Mouse (Mus musculus) inflammation-experienced regulatory T-cells, adult 6 months (primary cell): Measurements from ENCODE around the gene Olfr618. TPM values are rescaled to one million over a fixed set of nuclear protein-coding genes. Genes with fewer than 3 reads are reported as not detected.
"Not testable (repeated sequence)": the region's sequence is repeated elsewhere in the genome, so short reads cannot be mapped to it uniquely, and the experiment has no call there.

Source experiments
- ATAC-seq: one replicate; pipeline ENCODE4 v1.8.0; 2017
- polyA plus RNA-seq, 3 experiments: library from polyadenylated mRNA; unstranded; fragments of 100-300 nt; shearing (Covaris generic); gene quantifications; one replicate each; pipeline ENCODE4 v1.2.1; 2017

Olfr618 gene
- not detected for polyA plus RNA-seq

GRCm38 (mm10) chr7:103589803-103590202 lies at the start of gene Olfr618:
Gene Olfr618 (plus strand): TSS chr7:103590103.
- ATAC-seq = no peak

GRCm38 (mm10) chr7:103542617-103543016 lies 47.3 kb upstream of the Olfr618 start, which contains the start of gene Olfr612:
Gene Olfr612 (minus strand): TSS chr7:103542717.
- ATAC-seq = not testable (repeated sequence)

GRCm38 (mm10) chr7:103547774-103548173 lies 42.1 kb upstream of the Olfr618 start, which contains the start of gene Olfr613:
Gene Olfr613 (plus strand): TSS chr7:103548074.
- ATAC-seq = no peak

GRCm38 (mm10) chr7:103555779-103556178 lies 34.1 kb upstream of the Olfr618 start, which contains the start of gene Olfr615:
Gene Olfr615 (plus strand): TSS chr7:103556079.
- ATAC-seq = no peak

GRCm38 (mm10) chr7:103569043-103569442 lies 20.9 kb upstream of the Olfr618 start, which contains the start of gene Olfr616:
Gene Olfr616 (minus strand): TSS chr7:103569143.
- no peak for ATAC-seq

GRCm38 (mm10) chr7:103572761-103573160 lies 17.1 kb upstream of the Olfr618 start, which contains the start of gene Olfr617:
Gene Olfr617 (plus strand): TSS chr7:103573061.
- ATAC-seq = no peak

- ATAC-seq = no peak
Observed at GRCm38 (mm10) chr7:103600275-103600674, 10.4 kb downstream of the Olfr618 start, which contains the start of gene Olfr619. Gene Olfr619 (plus strand): TSS chr7:103600575.

- ATAC-seq = no peak
Observed at GRCm38 (mm10) chr7:103607425-103607824, 17.5 kb downstream of the Olfr618 start.

GRCm38 (mm10) chr7:103612434-103612833 lies 22.5 kb downstream of the Olfr618 start, which contains the start of gene Olfr620:
Gene Olfr620 (minus strand): TSS chr7:103612534.
- no peak for ATAC-seq

GRCm38 (mm10) chr7:103636795-103637194 lies 46.9 kb downstream of the Olfr618 start:
- no peak for ATAC-seq

GRCm38 (mm10) chr7:103642602-103643001 lies 52.7 kb downstream of the Olfr618 start, which contains the start of gene Olfr622:
Gene Olfr622 (minus strand): TSS chr7:103642702.
- ATAC-seq = no peak

- no peak for ATAC-seq
Observed at GRCm38 (mm10) chr7:103644070-103644469, 54.2 kb downstream of the Olfr618 start.

Other genes with a start within 250 kb of the Olfr618 start
- gene Olfr600, start 240.4 kb upstream of the Olfr618 start, polyA plus RNA-seq = not detected
- not detected for gene Olfr601, start 227.4 kb upstream of the Olfr618 start, polyA plus RNA-seq
- not detected for gene Olfr603, start 203.9 kb upstream of the Olfr618 start, polyA plus RNA-seq
- not detected for gene Usp17lc, start 175.0 kb upstream of the Olfr618 start, polyA plus RNA-seq
- not detected for gene Olfr605, start 144.7 kb upstream of the Olfr618 start, polyA plus RNA-seq
- gene Olfr606, start 141.1 kb upstream of the Olfr618 start, polyA plus RNA-seq = not detected
- gene Olfr607, start 126.0 kb upstream of the Olfr618 start, polyA plus RNA-seq = under 1 TPM in 1 of 3 experiments, not detected in 2; 0.09 TPM
- not detected for gene Olfr608, start 120.2 kb upstream of the Olfr618 start, polyA plus RNA-seq
- not detected for gene Olfr609, start 92.0 kb upstream of the Olfr618 start, polyA plus RNA-seq
- gene Olfr610, start 78.0 kb upstream of the Olfr618 start, polyA plus RNA-seq = not detected
- gene Olfr611, start 69.3 kb upstream of the Olfr618 start, polyA plus RNA-seq = not detected
- gene Olfr612, start 47.4 kb upstream of the Olfr618 start, polyA plus RNA-seq = not detected
- gene Olfr613, start 42.0 kb upstream of the Olfr618 start, polyA plus RNA-seq = not detected
- not detected for gene Olfr615, start 34.0 kb upstream of the Olfr618 start, polyA plus RNA-seq
- gene Olfr616, start 21.0 kb upstream of the Olfr618 start, polyA plus RNA-seq = not detected
- gene Olfr617, start 17.0 kb upstream of the Olfr618 start, polyA plus RNA-seq = not detected
- gene Olfr619, start 10.5 kb downstream of the Olfr618 start, polyA plus RNA-seq = not detected
- under 1 TPM in 2 of 3 experiments, not detected in 1; 0.18 to 0.95 TPM for gene Olfr620, start 22.4 kb downstream of the Olfr618 start, polyA plus RNA-seq
- not detected for gene Olfr622, start 52.6 kb downstream of the Olfr618 start, polyA plus RNA-seq
- gene Olfr623, start 73.6 kb downstream of the Olfr618 start, polyA plus RNA-seq = not detected
- not detected for gene Olfr624, start 81.1 kb downstream of the Olfr618 start, polyA plus RNA-seq
- not detected for gene Olfr625-ps1, start 92.6 kb downstream of the Olfr618 start, polyA plus RNA-seq
- not detected for gene Olfr243, start 124.6 kb downstream of the Olfr618 start, polyA plus RNA-seq
- gene Olfr628, start 140.3 kb downstream of the Olfr618 start, polyA plus RNA-seq = not detected
- not detected for gene Olfr629, start 154.8 kb downstream of the Olfr618 start, polyA plus RNA-seq
- not detected for gene Olfr630, start 167.2 kb downstream of the Olfr618 start, polyA plus RNA-seq
- gene Olfr69, start 181.5 kb downstream of the Olfr618 start, polyA plus RNA-seq = under 1 TPM in 1 of 3 experiments, not detected in 2; 0.12 TPM
- gene Olfr68, start 189.6 kb downstream of the Olfr618 start, polyA plus RNA-seq = not detected
- not detected for gene Olfr67, start 201.7 kb downstream of the Olfr618 start, polyA plus RNA-seq
- 1 to 10 TPM; 2.9 to 8.6 (median 3.0) TPM for gene Hbb-bt, start 223.9 kb downstream of the Olfr618 start, polyA plus RNA-seq
- 10 to 100 TPM in 2 of 3 experiments, 1 to 10 TPM in 1; 9.8 to 22.5 (median 18.1) TPM for gene Hbb-bs, start 238.0 kb downstream of the Olfr618 start, polyA plus RNA-seq